Mouse (Mus musculus): Measurements from ENCODE around the gene Dnah1. TPM values are rescaled to one million over a fixed set of nuclear protein-coding genes. Genes with fewer than 3 reads are reported as not detected.

Dnah1 gene
- polyA plus RNA-seq, 1 experiment from 2014 or later, result 5.9 TPM

- peak overlapping the region; percentile 61 for H3K4me3 ChIP-seq (ENCODE audit: low read depth, low read length)
- no peaks in the 10 kb centered on the region for H3K9me3 ChIP-seq (ENCODE audit: control insufficient read depth, low read length)
- H3K27ac ChIP-seq (ENCODE audit: low read depth, low read length), result no peak overlapping the region
- H3K9ac ChIP-seq (ENCODE audit: low read depth, low read length), result peak overlapping the region; percentile 81
- no peaks in the 10 kb centered on the region for H3K4me1 ChIP-seq (replicated peaks; ENCODE audit: control insufficient read depth, insufficient read depth, low read length)
- peak overlapping the region; percentile 54 for H3K4me2 ChIP-seq (replicated peaks; ENCODE audit: low read depth, low read length)
- ATAC-seq (ENCODE audit: low FRiP score), result no peak
- no peaks in the 10 kb centered on the region for H3K27me3 ChIP-seq (ENCODE audit: control insufficient read depth, insufficient read depth, low read length)
- no peaks in the 10 kb centered on the region for H3K36me3 ChIP-seq (ENCODE audit: control insufficient read depth, insufficient read depth, low read length)
- no peak for DNase-seq (ENCODE audit: low spot score)
- 53% methylated on average over 7 of the region's 7 CpGs for WGBS
Observed at GRCm38 (mm10) chr14:31337406-31337805, 13.7 kb upstream of the Dnah1 start.

GRCm38 (mm10) chr14:31336369-31337155 lies 12.9 kb upstream of the Dnah1 start, which contains the start of gene Capn7:
Gene Capn7 (plus strand): TSS chr14:31336638.
- Histone ChIP-seq H3K36me3 (ENCODE audit: control insufficient read depth, insufficient read depth, low read length) (no peaks in the 10 kb centered on the region), H3K4me2 (replicated peaks; ENCODE audit: low read depth, low read length) (peak within 1 kb of the TSS; percentile 54), H3K9me3 (ENCODE audit: control insufficient read depth, low read length) (no peaks in the 10 kb centered on the region), H3K4me3 (ENCODE audit: low read depth, low read length) (peak within 1 kb of the TSS; percentile 61), H3K27me3 (ENCODE audit: control insufficient read depth, insufficient read depth, low read length) (no peaks in the 10 kb centered on the region), H3K4me1 (replicated peaks; ENCODE audit: control insufficient read depth, insufficient read depth, low read length) (no peaks in the 10 kb centered on the region), H3K9ac (ENCODE audit: low read depth, low read length) (peak within 1 kb of the TSS; percentile 81), H3K27ac (ENCODE audit: low read depth, low read length) (peak within 1 kb of the TSS; percentile 74)
- peak; percentile 98 for ATAC-seq (ENCODE audit: low FRiP score)
- WGBS, result under 1% methylated on average over 74 of the region's 78 CpGs
- DNase-seq (ENCODE audit: low spot score), result peak; percentile 100

DNA sequence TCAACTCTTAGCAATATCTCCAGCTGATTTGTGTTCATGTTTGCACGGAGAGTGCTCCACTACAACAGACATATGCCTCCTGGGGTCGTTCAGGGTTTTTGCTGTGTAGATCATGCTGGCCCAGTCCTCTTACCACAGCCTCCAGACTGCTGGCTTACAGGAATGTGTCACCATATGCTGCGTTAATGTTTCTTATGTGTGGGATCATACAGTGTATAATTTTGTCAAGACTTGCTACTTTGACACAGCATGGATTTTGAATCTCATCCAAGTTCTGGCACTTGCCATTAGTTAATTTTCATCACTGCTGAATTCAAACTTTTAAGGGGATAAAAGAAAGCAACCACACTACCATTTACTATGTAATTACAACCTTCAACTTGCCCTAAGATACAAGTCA lies 12.1 kb upstream of the Dnah1 start:
- Histone ChIP-seq H3K36me3 (ENCODE audit: control insufficient read depth, insufficient read depth, low read length) (no peaks in the 10 kb centered on the region), H3K9me3 (ENCODE audit: control insufficient read depth, low read length) (no peaks in the 10 kb centered on the region), H3K27ac (ENCODE audit: low read depth, low read length) (no peak overlapping the region), H3K4me3 (ENCODE audit: low read depth, low read length) (peak overlapping the region; percentile 61), H3K4me2 (replicated peaks; ENCODE audit: low read depth, low read length) (peak overlapping the region; percentile 54), H3K27me3 (ENCODE audit: control insufficient read depth, insufficient read depth, low read length) (no peaks in the 10 kb centered on the region), H3K9ac (ENCODE audit: low read depth, low read length) (no peak overlapping the region), H3K4me1 (replicated peaks; ENCODE audit: control insufficient read depth, insufficient read depth, low read length) (no peaks in the 10 kb centered on the region)
- WGBS, result 62% methylated on average over 3 of the region's 3 CpGs
- no peak for DNase-seq (ENCODE audit: low spot score)
- no peak for ATAC-seq (ENCODE audit: low FRiP score)

DNA sequence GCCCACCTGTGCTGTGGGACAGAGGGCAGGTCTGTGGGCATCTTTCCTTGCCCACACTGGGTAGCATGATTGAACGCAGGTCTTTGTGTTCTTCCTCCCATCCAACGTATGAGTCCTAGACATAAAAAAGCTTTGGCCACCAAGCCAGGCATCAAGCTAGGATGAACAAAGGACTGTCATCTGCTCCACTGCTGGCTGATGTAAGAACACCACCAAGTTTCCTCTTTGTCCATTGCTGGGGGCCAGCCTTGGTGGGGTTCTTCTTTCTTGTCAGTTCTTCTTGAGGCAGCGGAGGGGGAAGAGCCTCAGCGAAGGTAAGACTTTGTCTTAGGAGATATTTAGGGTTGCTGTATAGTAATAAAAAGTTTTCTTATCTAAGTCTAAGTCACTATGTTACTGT lies 7.3 kb upstream of the Dnah1 start:
- Histone ChIP-seq H3K27me3 (ENCODE audit: control insufficient read depth, insufficient read depth, low read length) (no peaks in the 10 kb centered on the region), H3K9me3 (ENCODE audit: control insufficient read depth, low read length) (no peaks in the 10 kb centered on the region), H3K36me3 (ENCODE audit: control insufficient read depth, insufficient read depth, low read length) (no peaks in the 10 kb centered on the region), H3K4me3 (ENCODE audit: low read depth, low read length) (no peak overlapping the region), H3K9ac (ENCODE audit: low read depth, low read length) (no peak overlapping the region), H3K27ac (ENCODE audit: low read depth, low read length) (no peak overlapping the region), H3K4me2 (replicated peaks; ENCODE audit: low read depth, low read length) (no peak overlapping the region), H3K4me1 (replicated peaks; ENCODE audit: control insufficient read depth, insufficient read depth, low read length) (no peaks in the 10 kb centered on the region)
- no peak for ATAC-seq (ENCODE audit: low FRiP score)
- no peak for DNase-seq (ENCODE audit: low spot score)
- 82% methylated on average over 4 of the region's 4 CpGs for WGBS

- Histone ChIP-seq H3K36me3 (ENCODE audit: control insufficient read depth, insufficient read depth, low read length) (no peaks in the 10 kb centered on the region), H3K9me3 (ENCODE audit: control insufficient read depth, low read length) (no peaks in the 10 kb centered on the region), H3K27ac (ENCODE audit: low read depth, low read length) (no peak overlapping the region), H3K4me2 (replicated peaks; ENCODE audit: low read depth, low read length) (no peak overlapping the region), H3K4me3 (ENCODE audit: low read depth, low read length) (no peak overlapping the region), H3K4me1 (replicated peaks; ENCODE audit: control insufficient read depth, insufficient read depth, low read length) (no peaks in the 10 kb centered on the region), H3K9ac (ENCODE audit: low read depth, low read length) (no peak overlapping the region), H3K27me3 (ENCODE audit: control insufficient read depth, insufficient read depth, low read length) (no peaks in the 10 kb centered on the region)
- ATAC-seq (ENCODE audit: low FRiP score), result no peak
- no peak for DNase-seq (ENCODE audit: low spot score)
- 59% methylated on average over 2 of the region's 2 CpGs for WGBS
Observed at GRCm38 (mm10) chr14:31329741-31330140, 6.0 kb upstream of the Dnah1 start.

DNA sequence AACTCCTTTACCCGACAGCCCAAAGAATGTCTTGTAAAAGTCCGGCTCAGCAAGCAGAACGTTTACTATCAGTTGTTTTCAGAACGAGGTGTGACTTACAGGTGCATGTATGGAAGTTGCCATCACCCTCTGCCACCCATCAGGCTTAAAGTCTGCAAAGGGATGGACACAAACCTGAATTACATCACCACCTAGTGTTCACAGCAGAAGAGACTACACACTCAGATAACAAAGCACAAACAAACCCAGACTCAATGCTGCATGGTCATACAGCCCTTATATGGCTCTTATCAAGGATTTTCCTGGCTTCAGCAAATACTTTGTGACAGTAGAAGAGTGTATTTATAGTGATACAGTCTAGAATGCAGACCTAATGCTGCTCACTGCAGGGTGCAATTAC lies 4.0 kb upstream of the Dnah1 start:
- WGBS, result 84% methylated on average over 4 of the region's 4 CpGs

GRCm38 (mm10) chr14:31327196-31327595 lies 3.5 kb upstream of the Dnah1 start:
- Histone ChIP-seq H3K9me3 (ENCODE audit: control insufficient read depth, low read length) (no peaks in the 10 kb centered on the region), H3K4me1 (replicated peaks; ENCODE audit: control insufficient read depth, insufficient read depth, low read length) (no peaks in the 10 kb centered on the region), H3K27ac (ENCODE audit: low read depth, low read length) (no peak overlapping the region), H3K4me2 (replicated peaks; ENCODE audit: low read depth, low read length) (no peak overlapping the region), H3K36me3 (ENCODE audit: control insufficient read depth, insufficient read depth, low read length) (no peaks in the 10 kb centered on the region), H3K9ac (ENCODE audit: low read depth, low read length) (no peak overlapping the region), H3K27me3 (ENCODE audit: control insufficient read depth, insufficient read depth, low read length) (no peaks in the 10 kb centered on the region), H3K4me3 (ENCODE audit: low read depth, low read length) (no peak overlapping the region)
- no peak for ATAC-seq (ENCODE audit: low FRiP score)
- DNase-seq (ENCODE audit: low spot score), result no peak
- WGBS, result 83% methylated on average over 1 of the region's 1 CpGs

More for the DNA sequence above, 4.0 kb upstream of the Dnah1 start:
- H3K36me3 ChIP-seq (ENCODE audit: control insufficient read depth, insufficient read depth, low read length), result no peaks in the 10 kb centered on the region
- no peak overlapping the region for H3K9ac ChIP-seq (ENCODE audit: low read depth, low read length)
- no peaks in the 10 kb centered on the region for H3K27me3 ChIP-seq (ENCODE audit: control insufficient read depth, insufficient read depth, low read length)
- no peaks in the 10 kb centered on the region for H3K4me1 ChIP-seq (replicated peaks; ENCODE audit: control insufficient read depth, insufficient read depth, low read length)
- DNase-seq (ENCODE audit: low spot score) (no peak), ATAC-seq (ENCODE audit: low FRiP score) (no peak)
- no peak overlapping the region for H3K4me3 ChIP-seq (ENCODE audit: low read depth, low read length)
- no peaks in the 10 kb centered on the region for H3K9me3 ChIP-seq (ENCODE audit: control insufficient read depth, low read length)
- H3K27ac ChIP-seq (ENCODE audit: low read depth, low read length), result no peak overlapping the region
- H3K4me2 ChIP-seq (replicated peaks; ENCODE audit: low read depth, low read length), result no peak overlapping the region

DNA sequence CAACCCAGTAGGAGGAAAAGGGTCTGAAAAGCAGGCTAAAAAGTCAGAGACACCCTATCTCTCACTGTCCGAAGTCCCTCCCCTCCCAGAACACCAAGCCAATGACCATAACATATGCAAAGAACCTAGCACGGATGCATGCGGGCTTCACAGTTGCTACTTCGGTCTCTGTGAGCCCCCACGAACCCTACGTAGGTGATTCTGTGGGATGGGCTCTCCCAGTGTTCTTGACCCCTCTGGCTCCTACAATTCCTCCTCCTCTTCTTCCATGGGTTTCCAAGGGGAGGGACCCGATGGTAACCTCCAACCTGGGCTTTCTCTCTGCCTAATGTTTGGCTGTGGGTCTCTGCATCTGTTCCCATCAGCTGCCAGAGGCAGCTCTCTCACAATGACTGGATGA lies 3.1 kb upstream of the Dnah1 start:
- no peak for ATAC-seq (ENCODE audit: low FRiP score)
- Histone ChIP-seq H3K27ac (ENCODE audit: low read depth, low read length) (no peak overlapping the region), H3K9ac (ENCODE audit: low read depth, low read length) (no peak overlapping the region), H3K4me3 (ENCODE audit: low read depth, low read length) (no peak overlapping the region), H3K4me1 (replicated peaks; ENCODE audit: control insufficient read depth, insufficient read depth, low read length) (no peaks in the 10 kb centered on the region), H3K9me3 (ENCODE audit: control insufficient read depth, low read length) (no peaks in the 10 kb centered on the region), H3K4me2 (replicated peaks; ENCODE audit: low read depth, low read length) (no peak overlapping the region), H3K36me3 (ENCODE audit: control insufficient read depth, insufficient read depth, low read length) (no peaks in the 10 kb centered on the region), H3K27me3 (ENCODE audit: control insufficient read depth, insufficient read depth, low read length) (no peaks in the 10 kb centered on the region)
- 82% methylated on average over 7 of the region's 7 CpGs for WGBS
- no peak for DNase-seq (ENCODE audit: low spot score)

- DNase-seq (ENCODE audit: low spot score) (no peak), ATAC-seq (ENCODE audit: low FRiP score) (no peak)
- WGBS, result 46% methylated on average over 5 of the region's 5 CpGs
- Histone ChIP-seq H3K9ac (ENCODE audit: low read depth, low read length) (no peak overlapping the region), H3K9me3 (ENCODE audit: control insufficient read depth, low read length) (no peaks in the 10 kb centered on the region), H3K36me3 (ENCODE audit: control insufficient read depth, insufficient read depth, low read length) (no peaks in the 10 kb centered on the region), H3K27me3 (ENCODE audit: control insufficient read depth, insufficient read depth, low read length) (no peaks in the 10 kb centered on the region), H3K4me2 (replicated peaks; ENCODE audit: low read depth, low read length) (no peak overlapping the region), H3K4me3 (ENCODE audit: low read depth, low read length) (no peak overlapping the region), H3K27ac (ENCODE audit: low read depth, low read length) (no peak overlapping the region), H3K4me1 (replicated peaks; ENCODE audit: control insufficient read depth, insufficient read depth, low read length) (no peaks in the 10 kb centered on the region)
Observed at GRCm38 (mm10) chr14:31325551-31325950, 1.9 kb upstream of the Dnah1 start.
